Comparison of ENCODE assay signal across 23 mouse cellular contexts in genomic region chr8:119429552-119429951, GRCm38 (mm10). TPM values are rescaled to one million over a fixed set of nuclear protein-coding genes. Genes with fewer than 3 reads are reported as not detected.
DNase-seq lines count a peak whose midpoint lies in the region; ATAC-seq and TF ChIP-seq lines count a peak whose summit lies in the region.
"Had no signal": no experiment of that assay in that cellular context is flagged by ENCODE, and none has a peak within 500 bp of the region (broad histone marks: within the 10 kb centered on the region; RNA-seq: fewer than 3 reads in every experiment).

No protein-coding gene starts in this region.

- no peaks in the 10 kb centered on the region for H3K27me3 ChIP-seq in intestine, embryonic 15.5 days (replicated peaks)
- no peaks in the 10 kb centered on the region for H3K27me3 ChIP-seq in intestine, postnatal 0 days (replicated peaks; ENCODE audit: control insufficient read depth, insufficient read depth, low read length)
- H3K27me3 ChIP-seq in myocyte (ENCODE audit: control insufficient read depth, insufficient read depth, insufficient read length), result no peaks in the 10 kb centered on the region
- H3K27me3 ChIP-seq: forebrain, embryonic 12.5 days; hindbrain, embryonic 15.5 days had no signal

- no peak overlapping the region for H3ac ChIP-seq in myocyte (ENCODE audit: control insufficient read depth, insufficient read length)

- H3K9ac ChIP-seq in intestine, embryonic 15.5 days, result no peak overlapping the region
- H3K9ac ChIP-seq in intestine, postnatal 0 days (ENCODE audit: low read depth, low read length), result no peak overlapping the region
- H3K9ac ChIP-seq: forebrain, embryonic 12.5 days; hindbrain, embryonic 15.5 days had no signal

- H3K79me2 ChIP-seq in myocyte (ENCODE audit: control insufficient read depth, insufficient read depth), result no peaks in the 10 kb centered on the region

- no peak for TF ChIP-seq POLR2A in myocyte (IDR thresholded peaks at IDR 0.05; ENCODE audit: insufficient read length, low read depth)

- ATAC-seq in intestine, embryonic 15.5 days, result 0 out of 2 replicates have a peak, but pooled peaks have one; percentile 24
- ATAC-seq in intestine, postnatal 0 days, result no peak
- no peak for ATAC-seq in CD4-positive, CD25-positive, alpha-beta regulatory T cell, adult 4 months
- ATAC-seq: intestine, embryonic 16.5 days had no signal

- no peaks in the 10 kb centered on the region for H3K36me3 ChIP-seq in intestine, embryonic 15.5 days
- H3K36me3 ChIP-seq in intestine, postnatal 0 days (ENCODE audit: control insufficient read depth, insufficient read depth), result no peaks in the 10 kb centered on the region
- no peaks in the 10 kb centered on the region for H3K36me3 ChIP-seq in myocyte (ENCODE audit: control insufficient read depth, insufficient read depth)
- H3K36me3 ChIP-seq: embryonic facial prominence, embryonic 10.5 days; forebrain, embryonic 12.5 days; G1E; hindbrain, embryonic 15.5 days had no signal

- H3K4me1 ChIP-seq in intestine, embryonic 15.5 days (replicated peaks), result peaks cover 14% of the 10 kb centered on the region
- no peaks in the 10 kb centered on the region for H3K4me1 ChIP-seq in intestine, postnatal 0 days (replicated peaks; ENCODE audit: control insufficient read depth, insufficient read depth, low read length)
- H3K4me1 ChIP-seq: forebrain, embryonic 12.5 days; hindbrain, embryonic 15.5 days had no signal

- TF ChIP-seq CTCF in intestine, postnatal 0 days (IDR thresholded peaks at IDR 0.05; ENCODE audit: low read depth), result no peak

- H3K4me2 ChIP-seq in intestine, embryonic 15.5 days (replicated peaks), result no peak overlapping the region
- H3K4me2 ChIP-seq in intestine, postnatal 0 days (replicated peaks; ENCODE audit: low read depth), result no peak overlapping the region
- H3K4me2 ChIP-seq in myocyte (ENCODE audit: low read depth), result peak overlapping the region; percentile 48
- H3K4me2 ChIP-seq: forebrain, embryonic 12.5 days; hindbrain, embryonic 15.5 days had no signal

- H3K27ac ChIP-seq in intestine, embryonic 15.5 days, result no peak overlapping the region
- no peak overlapping the region for H3K27ac ChIP-seq in intestine, postnatal 0 days (ENCODE audit: low read depth, low read length)
- H3K27ac ChIP-seq: embryonic facial prominence, embryonic 10.5 days; forebrain, embryonic 12.5 days; hindbrain, embryonic 15.5 days had no signal

- DNase-seq in lung, postnatal 36 days, result peak; percentile 50
- DNase-seq in lung, postnatal 4 days, result no peak
- peak; percentile 69 to 81 for DNase-seq in kidney, postnatal 25 days
- DNase-seq in gastrocnemius, postnatal 25 days, result no peak
- DNase-seq: cerebellum, adult 2 months; cerebellum, postnatal 36 days; gastrocnemius, adult 2 months; heart, postnatal 36 days; lung, postnatal 10 days; midbrain, embryonic 14.5 days; right cerebral cortex, postnatal 25 days; thymus, postnatal 14 days had no signal

- H3K4me3 ChIP-seq in intestine, embryonic 15.5 days (replicated peaks), result no peak overlapping the region
- no peak overlapping the region for H3K4me3 ChIP-seq in intestine, postnatal 0 days (ENCODE audit: low read depth, low read length)
- no peak overlapping the region for H3K4me3 ChIP-seq in myocyte
- H3K4me3 ChIP-seq: embryonic facial prominence, embryonic 10.5 days; forebrain, embryonic 12.5 days; gastrocnemius, adult 2 months; hindbrain, embryonic 15.5 days; megakaryocyte, embryonic 14.5 days had no signal

- WGBS in intestine, embryonic 15.5 days, result 80% methylated on average over 3 of the region's 3 CpGs
- WGBS in intestine, postnatal 0 days, result 63% methylated on average over 3 of the region's 3 CpGs

- H3K9me3 ChIP-seq in intestine, embryonic 15.5 days, result no peaks in the 10 kb centered on the region
- H3K9me3 ChIP-seq in intestine, postnatal 0 days (ENCODE audit: control insufficient read depth), result no peaks in the 10 kb centered on the region
- H3K9me3 ChIP-seq: embryonic facial prominence, embryonic 10.5 days; forebrain, embryonic 12.5 days; G1E; hindbrain, embryonic 15.5 days; megakaryocyte, embryonic 14.5 days had no signal

TF ChIP-seq in myocyte, 11 proteins besides CTCF, POLR2A, EP300 and RAD21:
- TF ChIP-seq E2F4 (IDR thresholded peaks at IDR 0.05; ENCODE audit: insufficient read depth) (no peak), MYOD1 (IDR thresholded peaks at IDR 0.05; ENCODE audit: control insufficient read depth in 1 of 3, insufficient read length in 2 of 3, low read depth in 2 of 3) (peak in 2 of 3 experiments; percentile 1 to 41), MYOG (IDR thresholded peaks at IDR 0.05; ENCODE audit: control insufficient read depth in 1 of 3, insufficient read depth in 1 of 3, insufficient read length in 2 of 3, low read depth in 2 of 3) (peak in 1 of 3 experiments; percentile 32), TCF3 (IDR thresholded peaks at IDR 0.05; ENCODE audit: insufficient read length, low read depth) (no peak), REST (IDR thresholded peaks at IDR 0.05; ENCODE audit: insufficient read depth, insufficient read length) (no peak), CEBPB (IDR thresholded peaks at IDR 0.05; ENCODE audit: insufficient read depth, poor library complexity, severe bottlenecking) (no peak)

RNA-seq across cellular contexts. Expression of gene Osgin1, which starts 4.4 kb away (rescaled TPM):
- 3.8 and 5.7 TPM in 2 replicates for polyA plus RNA-seq in intestine, embryonic 15.5 days (2015; fragmentation: Nextera tagmentation; extraction: Ambion mirVana)
- polyA plus RNA-seq in intestine, postnatal 0 days (2015; fragmentation: Nextera tagmentation; extraction: Ambion mirVana), result 17.7 and 19.6 TPM in 2 replicates
- polyA plus RNA-seq in myocyte (2012; fragmentation: generic; extraction: Trizol), result 14.3 TPM
- total RNA-seq in gastrocnemius, postnatal 25 days (2021), result 10 to 100 TPM in 1 of 2 experiments, 1 to 10 TPM in 1; 9.9 to 14.8 TPM
- polyA plus RNA-seq in CD4-positive, CD25-positive, alpha-beta regulatory T cell, adult 4 months (2017; shearing (Covaris generic)), result 10 to 100 TPM; 16.7 to 26.0 TPM
- polyA plus RNA-seq: midbrain, embryonic 14.5 days had no signal

RNA-seq across cellular contexts. Expression of gene Necab2, which starts 17.0 kb away (rescaled TPM):
- polyA plus RNA-seq in intestine, embryonic 15.5 days (2015; fragmentation: Nextera tagmentation; extraction: Ambion mirVana), result 1.9 TPM in 2 replicates
- 1.0 and 1.3 TPM in 2 replicates for polyA plus RNA-seq in intestine, postnatal 0 days (2015; fragmentation: Nextera tagmentation; extraction: Ambion mirVana)
- not detected for polyA plus RNA-seq in myocyte (2012; fragmentation: generic; extraction: Trizol)
- under 1 TPM; 0.13 to 0.18 TPM for total RNA-seq in gastrocnemius, postnatal 25 days (2021)
- polyA plus RNA-seq in CD4-positive, CD25-positive, alpha-beta regulatory T cell, adult 4 months (2017; shearing (Covaris generic)), result not detected
- total RNA-seq: G1E; gastrocnemius, adult 2 months; heart, postnatal 36 days; neutrophil, adult 5-6 weeks had no signal
- polyA plus RNA-seq: G1E had no signal

RNA-seq across cellular contexts. Expression of gene Mlycd, which starts 34.9 kb away (rescaled TPM):
- polyA plus RNA-seq in intestine, embryonic 15.5 days (2015; fragmentation: Nextera tagmentation; extraction: Ambion mirVana), result 19.2 and 22.5 TPM in 2 replicates
- polyA plus RNA-seq in intestine, postnatal 0 days (2015; fragmentation: Nextera tagmentation; extraction: Ambion mirVana), result 29.0 and 29.4 TPM in 2 replicates
- polyA plus RNA-seq in myocyte (2012; fragmentation: generic; extraction: Trizol), result 23.1 TPM
- 10 to 100 TPM; 76.5 to 78.1 TPM for total RNA-seq in gastrocnemius, postnatal 25 days (2021)
- 1 to 10 TPM; 4.5 to 5.6 TPM for polyA plus RNA-seq in CD4-positive, CD25-positive, alpha-beta regulatory T cell, adult 4 months (2017; shearing (Covaris generic))

Comparison
In these comparisons a context has a peak if more than half of its experiments do, and no peak if none do; other contexts are left out.
1. DNase-seq: peak in lung, postnatal 36 days (single experiment) and kidney, postnatal 25 days (2 of 2); none in lung, postnatal 4 days (0 of 2) and gastrocnemius, postnatal 25 days (single experiment).